Mouse (Mus musculus) C2C12 (cell line): ENCODE data around the gene Asprv1.

Experiments
- CEBPB ChIP-seq: IDR thresholded peaks from one replicate; pipeline ENCODE4 v1.6.1; 2011; ENCODE audit warnings: low read depth, mild to moderate bottlenecking, control low read depth, moderate library complexity
- CTCF ChIP-seq: IDR thresholded peaks from one replicate; pipeline ENCODE4 v1.5.1; 2011; ENCODE audit not compliant: control insufficient read depth, insufficient read depth, insufficient read length
- FOSL1 ChIP-seq: IDR thresholded peaks from one replicate; pipeline ENCODE4 v1.8.0; 2011; ENCODE audit warnings: mild to moderate bottlenecking, low read length; ENCODE audit not compliant: poor library complexity, insufficient read depth, severe bottlenecking
- MAX ChIP-seq: IDR thresholded peaks from one replicate; pipeline ENCODE4 v1.6.1; 2011; ENCODE audit warnings: mild to moderate bottlenecking, control low read depth
- MYOG ChIP-seq: IDR thresholded peaks from one replicate; pipeline ENCODE4 v1.6.1; 2011; ENCODE audit not compliant: control insufficient read depth, insufficient read length; ENCODE audit errors: extremely low read depth
- USF1 ChIP-seq: IDR thresholded peaks from one replicate; pipeline ENCODE4 v1.6.1; 2011; ENCODE audit warnings: low read depth, mild to moderate bottlenecking, control low read depth, moderate library complexity

DNA sequence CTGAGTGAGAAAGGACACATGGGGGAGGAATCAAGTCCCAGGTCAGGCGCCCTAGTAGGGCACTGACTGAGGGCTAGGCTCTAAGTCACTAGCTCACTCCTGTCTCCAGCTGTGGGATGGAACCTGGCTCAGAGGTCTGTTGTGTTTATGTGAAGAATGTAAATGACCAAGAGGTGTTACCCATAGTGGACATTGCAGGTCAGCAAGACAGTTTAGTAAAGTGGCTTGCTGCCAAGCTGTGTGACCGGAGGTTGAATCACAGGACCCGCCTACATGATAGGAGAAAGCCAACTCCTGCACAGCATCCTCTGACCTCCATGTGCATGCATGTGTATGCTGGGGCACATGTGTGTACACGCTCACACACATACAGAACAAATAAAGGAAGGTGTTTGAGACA lies 17.6 kb downstream of the Asprv1 start:
- no peak for TF ChIP-seq CTCF
- TF ChIP-seq MAX = no peak
- no peak for TF ChIP-seq USF1
- no peak for TF ChIP-seq MYOG
- no peak for TF ChIP-seq FOSL1
- no peak for TF ChIP-seq CEBPB
